Mouse (Mus musculus) yolk sac, embryonic 10.5 days (tissue): Measurements from ENCODE around the gene Cirbp.

Experiments used
- DNase-seq: peaks from one replicate; pipeline ENCODE4 v3.0.0-alpha.2; 2017; ENCODE audit warnings: low spot score

Gene Cirbp

DNA sequence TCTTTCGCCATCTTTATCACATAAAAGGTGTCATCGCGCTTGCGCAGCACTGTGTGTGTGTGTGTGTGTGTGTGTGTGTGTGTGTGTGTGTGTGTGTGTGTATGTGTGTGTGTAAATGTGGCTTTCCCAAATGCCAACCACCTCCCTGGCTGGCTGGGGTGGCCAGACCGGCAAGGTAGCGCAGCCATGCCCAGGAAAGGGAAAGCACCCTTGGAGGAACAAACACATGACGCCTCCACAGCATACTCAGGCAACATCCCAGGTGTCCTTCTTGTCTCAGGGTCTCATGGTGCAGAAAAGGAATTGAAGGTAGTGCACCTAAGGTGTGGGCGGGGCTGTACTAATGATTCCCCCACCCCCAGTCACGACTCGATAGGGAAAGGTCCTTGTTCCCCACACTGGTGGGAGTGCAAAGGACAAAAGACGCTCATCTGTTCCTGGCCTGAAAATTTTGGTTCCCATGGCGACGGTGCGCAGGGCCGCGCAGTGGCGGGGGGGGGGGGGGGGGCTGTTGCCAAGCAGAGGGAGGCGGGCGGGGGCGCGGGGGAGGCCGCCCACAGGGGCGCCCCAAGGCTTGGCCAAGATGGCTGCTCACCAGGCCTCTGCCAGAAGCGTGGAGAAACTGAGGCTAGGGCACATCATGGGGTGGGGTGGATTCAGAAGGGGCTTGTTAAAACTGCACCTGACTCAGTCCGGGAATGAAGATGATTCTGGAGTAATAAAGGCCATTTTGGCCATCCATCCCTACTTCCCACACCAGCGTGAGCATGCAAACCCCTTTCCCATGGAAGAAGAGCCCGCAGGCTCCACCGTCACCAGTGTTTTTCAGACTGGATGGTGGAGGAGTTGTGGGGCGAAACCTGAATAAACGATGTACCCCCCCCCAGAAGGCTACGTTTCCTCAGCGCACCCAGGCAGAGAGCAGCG is 27.9 kb upstream of the Cirbp start:
- no peak for DNase-seq

DNA sequence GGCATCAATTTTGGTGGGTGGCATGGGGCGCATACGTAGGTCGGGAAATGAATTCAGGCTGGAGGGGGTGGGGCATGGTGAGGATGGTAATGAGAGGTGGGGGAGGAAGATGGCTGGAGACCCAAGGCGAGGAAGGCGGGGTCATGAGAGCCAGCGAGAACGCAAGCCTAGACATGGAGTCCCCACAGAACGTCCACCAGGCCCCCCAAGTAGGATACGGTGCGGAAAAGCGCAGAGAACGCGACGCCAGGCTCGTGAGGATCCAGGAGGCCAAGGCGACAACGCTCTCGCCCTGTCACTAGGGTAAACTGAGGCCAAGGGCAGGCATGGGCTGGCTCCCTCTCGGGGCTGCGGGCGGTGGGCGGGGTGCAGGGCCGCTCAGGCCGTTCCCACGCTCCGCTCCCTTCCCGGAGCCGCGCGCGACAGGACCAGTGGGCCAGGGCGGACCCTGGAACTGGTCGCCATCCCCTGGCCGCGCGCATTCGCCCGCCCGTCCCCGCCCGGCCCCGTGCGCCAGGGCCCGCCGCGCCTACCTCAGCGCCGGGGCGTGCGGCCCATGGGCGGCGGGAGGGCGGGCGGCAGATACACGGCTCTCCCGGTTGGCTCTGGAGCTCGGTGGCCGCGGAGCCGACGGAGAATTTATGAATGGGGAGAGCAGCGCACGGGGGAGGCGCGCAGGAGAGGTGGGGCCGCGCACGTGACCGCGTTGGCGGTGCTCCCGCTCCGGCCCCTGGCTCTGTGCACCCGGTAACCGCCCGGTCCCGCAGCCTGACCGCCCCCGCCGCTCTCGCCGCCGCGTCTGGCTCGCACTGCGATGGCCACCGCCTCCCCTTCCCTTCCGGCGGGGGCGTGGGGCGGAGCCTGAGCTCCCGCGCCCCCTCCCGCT is 27.0 kb upstream of the Cirbp start, which contains the start of gene Atp5d:
Gene Atp5d, plus strand, starts transcription at position 80 of the 886 bp plus-strand sequence.
- peak; percentile 73 for DNase-seq

DNA sequence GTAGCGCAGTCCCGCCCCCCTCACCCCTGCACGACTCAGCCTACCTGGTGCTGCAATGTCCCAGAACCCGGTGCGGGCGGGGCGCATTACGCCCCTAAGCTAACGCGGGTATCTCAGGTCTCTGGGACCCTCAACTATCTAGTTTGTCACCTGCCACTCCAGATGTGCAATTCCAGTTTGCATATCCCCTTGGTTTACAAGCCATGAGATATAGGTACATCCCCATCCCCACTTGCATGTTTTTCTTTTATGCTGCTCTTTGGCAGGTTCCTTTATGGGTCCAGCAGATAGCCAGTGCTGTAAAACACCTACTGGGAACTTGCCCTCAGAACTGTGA is 26.4 kb upstream of the Cirbp start:
- DNase-seq = no peak

DNA sequence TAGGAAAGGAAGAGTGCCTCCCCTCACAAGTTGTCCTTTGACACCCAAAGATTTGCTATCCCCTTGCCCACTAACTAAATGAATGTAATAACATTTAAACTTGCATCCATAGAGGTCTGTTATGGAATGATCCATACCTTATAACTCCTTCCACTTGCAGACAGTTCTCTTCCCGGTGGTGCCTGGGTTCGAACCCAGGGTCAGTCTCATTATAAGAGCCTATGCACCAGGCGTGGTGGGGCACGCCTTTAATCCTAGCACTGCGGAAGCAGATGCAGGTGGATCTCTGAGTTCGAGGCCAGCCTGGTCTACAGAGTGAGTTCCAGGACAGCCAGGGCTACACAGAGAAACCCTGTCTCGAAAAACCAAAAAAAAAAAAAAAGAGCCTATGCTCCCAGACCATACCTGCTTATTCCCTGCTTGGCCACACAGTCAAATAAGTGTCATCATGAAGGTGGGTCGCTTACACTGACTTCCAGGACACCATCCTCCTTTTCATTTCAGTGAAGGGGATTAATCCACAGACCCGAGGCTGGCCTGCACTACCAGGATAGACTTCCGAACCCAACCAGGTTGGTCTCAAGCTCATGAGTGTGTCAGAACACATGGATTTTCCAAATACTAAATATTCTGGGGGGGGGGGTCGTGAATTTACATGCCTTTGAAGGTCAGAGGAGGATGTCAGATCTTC is 25.7 kb upstream of the Cirbp start:
- DNase-seq = no peak

DNA sequence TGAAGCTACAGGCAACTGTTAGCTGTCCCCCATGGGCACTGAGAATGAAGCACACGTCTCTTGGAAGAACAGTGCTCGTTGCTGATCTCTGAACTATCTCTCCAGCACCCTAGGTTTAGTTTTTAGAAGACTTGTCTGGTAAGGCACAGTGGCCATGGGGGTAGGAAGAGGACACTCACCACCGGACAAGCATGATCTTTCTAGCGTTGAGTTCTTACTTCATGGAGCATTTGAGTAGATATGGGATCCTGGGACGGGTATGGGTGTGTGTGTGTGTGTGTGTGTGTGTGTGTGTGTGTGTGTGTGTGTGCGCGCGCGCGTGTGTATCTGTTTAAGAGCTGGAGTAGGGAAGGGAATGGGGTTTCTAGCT is 25.1 kb upstream of the Cirbp start, which contains the start of gene Cbarp:
Gene Cbarp, minus strand, starts transcription at position 170 of the 370 bp plus-strand sequence.
- DNase-seq = no peak

DNA sequence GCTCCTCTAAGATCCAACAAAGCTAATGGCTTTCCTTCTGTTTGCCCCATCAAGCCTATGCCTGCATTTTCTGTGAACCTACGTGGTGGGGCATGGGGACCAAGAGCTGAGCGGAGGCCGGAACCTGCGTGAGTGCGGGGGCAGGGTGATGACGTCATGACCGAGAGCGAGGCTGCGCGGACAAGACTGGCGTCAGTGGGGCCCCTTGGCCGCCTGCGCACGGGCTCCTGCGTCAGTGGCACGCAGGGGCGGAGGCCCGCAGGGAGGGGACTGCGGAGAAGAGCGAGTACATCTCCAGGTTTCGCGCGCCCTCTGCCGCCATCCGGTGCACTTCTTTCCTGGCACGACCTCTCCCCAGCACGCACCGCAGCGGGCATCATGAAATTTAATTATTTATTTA is 24.5 kb upstream of the Cirbp start:
- peak; percentile 95 for DNase-seq

DNA sequence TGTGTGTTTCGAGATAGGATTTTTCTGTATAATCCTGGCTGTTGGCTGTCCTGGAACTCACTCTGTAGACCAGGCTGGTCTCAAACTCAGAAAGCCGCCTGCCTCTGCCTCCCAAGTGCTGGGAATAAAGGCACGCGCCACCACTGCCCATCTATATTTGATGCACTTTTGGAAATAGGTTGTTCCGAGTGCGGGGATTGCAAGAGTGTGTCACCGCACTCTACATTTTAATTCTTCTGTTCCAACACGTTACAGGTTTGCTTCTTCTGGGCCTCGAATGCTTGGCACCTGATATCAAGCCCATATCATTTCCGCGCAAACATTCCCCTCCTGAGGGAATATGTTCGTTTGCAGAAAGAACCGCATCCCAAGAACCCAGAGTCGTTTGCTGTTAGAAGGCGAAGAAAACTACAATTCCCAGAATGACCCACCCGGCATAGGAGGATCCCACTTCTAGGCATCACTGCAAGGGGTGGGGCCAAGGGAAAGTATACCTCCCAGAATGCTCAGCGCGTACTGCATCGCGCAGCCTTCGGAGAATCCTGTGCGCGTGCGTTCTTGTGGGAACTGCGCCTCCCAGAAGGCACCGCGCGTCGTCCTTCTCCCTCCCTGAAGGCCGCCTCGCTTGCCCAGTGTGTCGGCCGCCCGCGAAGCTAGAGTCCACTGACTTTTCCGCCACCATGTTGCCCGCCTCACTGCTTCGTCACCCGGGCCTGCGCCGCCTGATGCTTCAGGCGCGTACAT is 23.8 kb upstream of the Cirbp start:
- DNase-seq = peak; percentile 96

DNA sequence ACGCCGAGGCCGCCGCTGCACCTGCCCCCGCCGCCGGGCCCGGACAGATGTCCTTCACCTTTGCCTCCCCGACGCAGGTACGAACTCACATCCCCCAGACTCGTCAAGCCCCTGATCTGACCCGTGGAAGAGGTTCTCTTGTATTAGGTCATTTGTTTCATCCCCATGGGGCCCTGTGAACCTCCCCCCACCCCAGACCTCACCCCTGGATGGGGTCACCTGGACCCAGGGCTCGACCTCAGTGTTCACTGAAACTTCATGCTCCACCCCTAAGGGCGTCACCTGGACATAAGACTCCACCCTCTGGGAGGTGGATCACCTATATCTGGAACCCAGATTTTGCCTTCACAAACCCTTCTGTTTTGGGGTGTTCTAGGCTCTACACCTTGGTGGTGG is 23.3 kb upstream of the Cirbp start:
- no peak for DNase-seq

DNA sequence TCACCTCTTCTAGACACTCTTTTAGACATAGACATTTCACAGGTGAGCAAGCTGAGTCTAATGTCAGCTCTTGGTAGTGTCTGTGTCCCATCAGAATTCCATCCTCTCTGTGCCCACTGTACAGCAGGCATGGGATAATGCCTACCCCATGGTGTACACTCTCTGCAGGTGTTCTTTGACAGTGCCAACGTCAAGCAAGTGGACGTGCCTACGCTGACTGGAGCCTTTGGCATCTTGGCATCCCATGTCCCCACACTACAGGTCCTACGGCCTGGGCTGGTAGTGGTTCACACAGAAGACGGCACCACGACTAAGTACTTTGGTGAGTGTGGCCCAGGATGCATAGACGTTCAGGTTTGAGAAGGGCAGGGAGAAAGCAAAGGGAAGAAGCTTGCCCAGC is 22.1 kb upstream of the Cirbp start:
- DNase-seq = no peak

DNA sequence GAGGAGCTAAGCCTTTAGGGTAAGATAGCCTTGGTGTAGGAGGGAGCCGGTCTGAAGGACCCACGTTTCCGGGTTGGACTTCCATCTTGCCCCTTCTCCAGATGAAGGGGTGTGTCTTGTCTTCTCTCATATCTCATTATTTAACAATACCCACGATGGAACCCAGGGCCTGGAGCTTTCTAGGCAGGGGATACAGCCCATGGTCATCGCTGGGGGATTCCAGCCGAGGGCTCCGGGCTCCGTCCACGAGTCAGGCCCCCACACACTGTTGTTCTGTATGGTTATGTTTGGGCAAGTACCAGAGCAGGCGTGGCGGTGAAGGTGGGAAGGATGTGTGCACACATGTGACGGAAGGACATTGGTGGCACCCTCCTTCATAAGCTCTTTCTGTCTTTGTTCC is 21.6 kb upstream of the Cirbp start:
- no peak for DNase-seq

DNA sequence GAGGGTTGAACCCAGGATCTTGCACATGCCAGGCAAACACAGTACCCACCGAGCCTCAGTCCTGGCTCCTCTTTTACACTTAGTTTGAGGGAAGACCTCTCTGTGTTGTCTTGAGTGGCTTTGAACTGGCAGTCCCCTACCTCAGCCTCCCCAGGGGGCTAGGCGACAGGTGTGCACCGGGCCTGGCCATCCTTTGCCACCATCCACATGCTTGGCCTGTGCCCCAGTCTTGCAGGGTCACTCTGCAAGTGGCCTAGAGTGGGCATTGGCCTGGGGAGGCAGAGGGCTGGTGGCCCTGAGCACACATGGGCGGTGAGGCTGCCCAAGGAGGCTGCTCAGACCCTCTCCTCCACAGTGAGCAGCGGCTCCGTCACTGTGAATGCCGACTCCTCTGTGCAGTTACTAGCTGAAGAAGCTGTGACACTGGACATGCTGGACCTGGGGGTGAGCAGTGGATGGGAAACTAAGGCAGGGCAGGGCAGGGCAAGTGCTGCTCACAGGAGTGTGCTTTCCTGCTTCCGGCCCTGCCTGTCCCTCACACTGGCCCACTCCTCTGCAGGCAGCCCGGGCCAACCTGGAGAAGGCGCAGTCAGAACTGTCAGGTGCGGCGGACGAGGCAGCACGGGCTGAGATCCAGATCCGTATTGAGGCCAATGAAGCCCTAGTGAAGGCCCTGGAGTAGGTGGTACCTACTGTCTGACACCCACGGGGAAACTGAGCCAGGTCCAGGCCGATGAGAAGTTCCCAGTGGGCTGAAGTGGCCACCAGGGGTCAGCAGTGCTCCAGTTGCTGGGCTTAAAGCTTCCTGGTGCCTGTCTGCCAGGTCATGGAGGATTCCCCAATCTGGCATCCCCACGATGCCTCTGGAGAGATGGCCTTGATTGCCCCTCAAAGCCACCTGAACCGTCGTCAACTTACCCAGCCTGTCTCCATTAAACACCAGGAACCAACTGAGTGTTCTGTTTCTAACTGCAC is 20.6 kb upstream of the Cirbp start:
- DNase-seq = no peak

DNA sequence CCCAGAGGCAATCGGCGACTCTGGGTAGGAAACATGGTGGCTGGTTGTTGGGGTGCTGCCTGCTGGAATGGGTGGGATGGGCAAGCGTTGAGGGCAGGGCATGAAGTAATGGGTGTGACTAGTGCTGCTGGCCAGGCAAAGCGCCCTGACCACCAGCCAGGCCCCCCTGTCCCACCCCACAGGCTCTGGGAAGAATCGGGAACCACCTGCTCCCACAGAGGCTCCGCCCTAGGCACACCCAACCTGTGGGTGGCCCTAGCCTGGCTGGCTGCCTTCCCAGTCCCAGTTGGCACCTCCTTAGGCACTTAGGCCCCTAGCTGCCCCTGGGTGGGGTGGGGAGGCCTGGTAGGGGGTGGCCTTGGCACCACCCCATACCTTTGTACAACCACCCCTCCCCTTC is 19.9 kb upstream of the Cirbp start:
- DNase-seq = no peak

DNA sequence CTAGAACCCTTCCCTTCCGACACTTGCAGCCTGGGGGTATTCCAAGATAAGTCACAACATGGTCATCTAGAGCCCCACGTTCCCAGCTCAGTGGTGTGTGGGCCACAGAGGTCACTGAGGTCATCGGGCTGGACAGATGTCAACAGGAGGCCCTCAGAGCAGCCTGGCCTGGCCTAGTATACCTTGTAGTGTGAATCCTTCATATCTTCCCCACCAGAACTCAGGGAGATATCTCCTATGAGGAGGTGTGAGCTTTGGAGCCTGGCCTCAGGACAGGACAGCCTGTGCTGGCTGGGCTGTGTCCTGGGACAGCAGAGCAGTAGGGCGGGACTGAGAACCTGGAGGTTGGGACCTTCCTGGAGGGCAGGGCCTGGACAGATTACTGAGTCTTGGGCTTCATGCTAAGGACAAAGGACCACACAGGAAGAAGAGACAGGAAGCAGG is 19.2 kb upstream of the Cirbp start:
- DNase-seq = no peak

DNA sequence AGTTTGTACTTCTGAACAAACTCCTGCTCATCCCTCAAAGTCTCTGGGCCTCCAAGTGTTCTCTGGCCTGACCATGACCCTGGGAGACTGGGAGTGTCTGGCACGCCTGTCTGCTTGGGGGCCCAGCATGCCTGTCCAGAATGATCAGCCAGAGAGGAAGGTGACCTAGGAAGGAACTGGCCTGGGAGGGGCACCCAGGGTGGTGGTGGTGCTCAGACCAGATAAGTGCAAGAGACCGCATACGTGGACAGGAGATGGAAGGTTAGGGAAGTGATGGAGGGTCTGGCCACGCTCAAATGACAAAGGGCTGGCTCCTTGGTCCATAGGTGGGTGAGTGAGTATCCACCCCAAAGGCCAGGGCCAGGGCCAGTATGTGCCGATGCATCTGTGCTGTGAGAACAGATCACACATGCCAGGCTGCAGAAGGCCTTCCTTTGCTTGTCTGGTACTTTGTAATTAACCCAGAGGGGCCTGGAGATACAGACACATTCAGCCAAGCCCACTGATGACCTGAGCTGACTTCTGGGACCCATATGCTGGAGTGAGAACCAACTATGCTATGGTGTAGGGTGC is 18.6 kb upstream of the Cirbp start:
- no peak for DNase-seq

DNA sequence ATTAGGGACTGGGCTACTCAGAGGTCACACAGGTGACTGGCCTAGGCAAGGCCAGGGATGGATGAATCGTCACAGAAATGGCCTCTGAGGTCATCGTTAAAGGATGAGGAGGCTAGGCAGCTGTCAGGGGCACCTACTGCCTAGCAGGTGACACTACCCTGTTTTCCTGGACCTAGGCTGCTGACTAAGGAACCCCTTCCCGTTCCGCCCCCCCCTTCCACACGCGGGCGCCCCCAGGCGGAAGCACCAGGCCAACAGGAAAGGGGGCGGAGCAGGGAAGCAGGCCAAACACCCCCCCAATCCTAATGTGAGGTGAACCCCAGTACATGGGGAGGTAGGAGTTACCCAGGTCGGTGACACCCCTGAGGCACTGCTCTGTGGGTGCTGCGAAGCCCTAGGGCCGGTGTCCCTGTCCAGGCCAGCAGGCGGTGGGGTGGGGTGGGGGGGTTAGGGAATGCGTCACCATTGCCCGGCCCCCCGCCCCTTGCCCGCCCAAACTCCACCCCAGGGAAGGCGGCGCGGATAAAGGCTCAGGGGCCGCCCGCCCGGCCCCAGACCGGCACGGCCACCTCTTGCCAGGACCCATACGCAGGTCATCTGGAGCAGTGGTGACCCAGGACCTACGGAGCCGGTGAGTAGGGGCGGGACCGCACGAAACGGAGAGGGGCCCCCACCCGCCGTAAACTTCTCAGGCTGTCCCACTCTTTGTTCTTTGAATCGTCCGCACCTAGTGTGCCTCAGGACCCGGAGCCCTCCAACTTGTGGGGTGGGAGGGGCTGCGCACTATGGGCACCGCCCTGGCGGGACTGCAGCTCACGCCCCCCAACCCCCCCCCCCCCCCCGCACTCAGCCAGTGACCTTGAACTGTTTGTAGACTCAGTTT is 17.8 kb upstream of the Cirbp start, which contains the start of gene Midn:
Gene Midn, plus strand, starts transcription at position 554 of the 883 bp plus-strand sequence.
- DNase-seq = peak; percentile 94

DNA sequence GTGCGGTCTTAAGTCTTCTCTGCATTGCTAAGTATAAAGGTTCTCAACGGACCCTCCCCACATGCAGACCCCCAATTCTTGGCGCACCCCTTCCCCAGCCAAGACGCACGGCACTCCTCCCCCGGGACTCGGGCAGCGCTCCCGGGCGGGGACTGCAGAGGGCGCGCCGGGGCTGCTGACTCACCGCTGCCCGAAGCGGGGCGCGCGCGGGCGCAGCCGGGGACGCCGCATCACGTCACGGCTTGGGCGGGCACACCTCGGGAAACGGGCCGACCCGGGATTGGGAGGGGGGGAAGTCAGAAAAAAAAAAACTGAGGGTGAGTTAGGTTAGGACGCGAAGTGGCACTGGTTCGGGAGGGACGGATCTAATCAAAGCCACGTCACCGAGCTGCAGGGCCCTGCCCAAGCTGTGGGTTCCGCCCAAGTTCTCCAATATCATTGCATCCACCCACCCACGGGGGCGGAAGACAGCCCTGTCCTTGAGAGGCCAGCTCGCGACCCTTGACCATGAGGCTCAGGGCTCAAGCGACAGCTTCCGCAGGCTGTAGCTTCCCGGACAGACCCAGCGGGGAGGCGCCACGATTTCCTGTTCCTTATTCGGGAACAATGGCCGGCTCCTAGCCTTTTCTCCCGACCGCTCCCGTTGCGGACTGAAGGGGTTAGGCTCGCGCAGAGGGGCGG is 17.0 kb upstream of the Cirbp start:
- DNase-seq = peak; percentile 94

DNA sequence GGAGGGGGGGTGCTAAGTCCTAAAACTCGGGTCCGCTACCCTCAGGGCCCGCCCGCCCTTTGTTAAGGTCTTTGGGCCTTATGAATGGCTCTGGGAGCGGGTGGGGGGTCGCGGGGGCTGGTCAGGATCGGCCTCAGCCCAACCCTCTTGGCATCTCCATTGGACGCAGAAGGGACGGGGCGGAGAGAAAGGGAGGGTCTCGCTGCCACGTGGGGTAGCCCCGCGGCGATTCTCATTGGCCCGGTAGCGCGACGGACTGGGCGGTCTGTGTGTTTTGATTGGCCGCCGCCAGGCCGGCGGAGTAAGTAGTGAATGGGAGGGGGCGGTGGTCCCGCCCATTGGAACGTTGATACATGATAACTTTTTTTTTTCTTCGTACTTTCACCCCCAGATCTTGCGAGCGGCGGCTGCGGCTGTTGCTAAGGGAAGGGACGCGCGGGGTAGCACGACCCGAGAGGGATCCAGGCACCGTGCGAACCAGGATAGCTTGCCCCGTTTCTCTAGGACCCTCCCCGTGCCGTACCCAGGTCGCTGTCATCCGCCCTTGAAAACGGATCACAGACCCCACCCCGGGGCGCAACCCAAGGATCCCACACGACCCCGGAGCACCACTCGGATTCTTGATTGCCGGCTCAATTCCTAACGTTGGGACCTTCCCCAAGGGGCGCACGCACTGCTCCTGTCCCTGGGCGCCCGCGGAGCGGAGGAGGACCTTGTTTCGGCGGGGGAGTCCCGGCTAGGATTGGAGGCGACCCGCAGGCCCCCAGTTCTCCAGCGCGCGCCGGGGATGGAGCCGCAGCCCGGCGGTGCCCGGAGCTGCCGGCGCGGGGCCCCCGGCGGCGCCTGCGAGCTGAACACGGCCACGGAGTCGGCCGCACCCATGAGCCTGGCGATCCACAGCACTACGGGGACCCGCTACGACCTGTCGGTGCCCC is 16.2 kb upstream of the Cirbp start:
- peak; percentile 99 for DNase-seq
